Mouse (Mus musculus) CH12.LX (cell line): Measurements from ENCODE around the gene Copb1.

ENCODE experiments used
- JUND ChIP-seq: conservative IDR thresholded peaks from 2 replicates; pipeline ENCODE4 v1.6.1; 2011; ENCODE audit warnings: low read depth, low read length, improper control_type of control experiment
- MXI1 ChIP-seq: IDR thresholded peaks from 2 replicates; pipeline ENCODE4 v1.6.1; 2011; ENCODE audit warnings: mild to moderate bottlenecking, low read depth, low read length, improper control_type of control experiment
- TCF12 ChIP-seq: IDR thresholded peaks from 2 replicates; pipeline ENCODE4 v1.6.1; 2014; ENCODE audit warnings: low read depth, mild to moderate bottlenecking, inconsistent platforms, low read length, improper control_type of control experiment

- no peak for TF ChIP-seq JUND
- no peak for TF ChIP-seq TCF12
- TF ChIP-seq MXI1: no peak
Measured at GRCm38 (mm10) chr7:114216908-114217307, 37.6 kb downstream of the Copb1 start.
